Mouse (Mus musculus): ENCODE measurements around the gene Tmed8. TPM values are rescaled to one million over a fixed set of nuclear protein-coding genes. Genes with fewer than 3 reads are reported as not detected.

Gene Tmed8
- total RNA-seq (2014; fragmentation: Nextera tagmentation) (21.6 and 21.8 TPM in 2 replicates), total RNA-seq (2017) (30.8 and 32.5 TPM in 2 replicates), polyA plus RNA-seq (2012) (1.7 and 2.2 TPM in 2 replicates)

- TF ChIP-seq TAL1 (conservative IDR thresholded peaks at IDR 0.05; ENCODE audit: low read depth, low read length) = no peak
- TF ChIP-seq CTCF (IDR thresholded peaks at IDR 0.05; ENCODE audit: low read depth, low read length) = no peak
- no peak for TF ChIP-seq POLR2AphosphoS5 (IDR thresholded peaks at IDR 0.05; ENCODE audit: insufficient replicate concordance, low read depth, low read length)
- TF ChIP-seq GATA1 (IDR thresholded peaks at IDR 0.05; ENCODE audit: borderline replicate concordance, low read length) = no peak
- TF ChIP-seq GATA2 (IDR thresholded peaks at IDR 0.05; ENCODE audit: borderline replicate concordance, low read depth, low read length) = no peak
- ATAC-seq (ENCODE audit: extremely low read depth, insufficient number of reproducible peaks, low FRiP score, poor library complexity, severe bottlenecking) = peak; percentile 48; the same call in 1 of the 2 replicates
- peak; percentile 81 for DNase-seq (ENCODE audit: low spot score)
- Histone ChIP-seq H3K4me1 (ENCODE audit: insufficient read depth, low read depth, low read length) (peaks cover 26% of the 10 kb centered on the region), H3K27me3 (ENCODE audit: insufficient read depth, low read length) (no peaks in the 10 kb centered on the region), H3K9me3 (replicated peaks) (no peaks in the 10 kb centered on the region), H3K36me3 (replicated peaks) (peaks cover 3% of the 10 kb centered on the region), H3K4me3 (ENCODE audit: low read depth, low read length) (peak within 1 kb of the TSS; percentile 77)
Observed at GRCm38 (mm10) chr12:87199973-87200586, at the start of gene Tmed8. Gene Tmed8 (minus strand): TSS chr12:87200454.

GRCm38 (mm10) chr12:87238632-87239031 lies 38.4 kb upstream of the Tmed8 start, which contains the start of gene Noxred1:
Gene Noxred1 (minus strand): TSS chr12:87238732.
- no peaks in the 10 kb centered on the region for H3K4me1 ChIP-seq (ENCODE audit: insufficient read depth, low read depth, low read length)
- H3K9me3 ChIP-seq (replicated peaks) = peaks cover 3% of the 10 kb centered on the region
- ATAC-seq (ENCODE audit: extremely low read depth, insufficient number of reproducible peaks, low FRiP score, poor library complexity, severe bottlenecking) = no peak
- DNase-seq (ENCODE audit: low spot score) = no peak
- H3K4me3 ChIP-seq (ENCODE audit: low read depth, low read length) = no peak within 1 kb of the TSS
- TF ChIP-seq GATA1 (IDR thresholded peaks at IDR 0.05; ENCODE audit: borderline replicate concordance, low read length) (no peak), POLR2AphosphoS5 (IDR thresholded peaks at IDR 0.05; ENCODE audit: insufficient replicate concordance, low read depth, low read length) (no peak), GATA2 (IDR thresholded peaks at IDR 0.05; ENCODE audit: borderline replicate concordance, low read depth, low read length) (no peak), TAL1 (conservative IDR thresholded peaks at IDR 0.05; ENCODE audit: low read depth, low read length) (no peak), CTCF (IDR thresholded peaks at IDR 0.05; ENCODE audit: low read depth, low read length) (no peak)
- H3K27me3 ChIP-seq (ENCODE audit: insufficient read depth, low read length) = no peaks in the 10 kb centered on the region
- H3K36me3 ChIP-seq (replicated peaks) = peaks cover 44% of the 10 kb centered on the region

- Histone ChIP-seq H3K36me3 (replicated peaks) (peaks cover 35% of the 10 kb centered on the region), H3K4me1 (ENCODE audit: insufficient read depth, low read depth, low read length) (no peaks in the 10 kb centered on the region), H3K4me3 (ENCODE audit: low read depth, low read length) (no peak overlapping the region), H3K9me3 (replicated peaks) (peaks cover 3% of the 10 kb centered on the region), H3K27me3 (ENCODE audit: insufficient read depth, low read length) (peaks cover 3% of the 10 kb centered on the region; the same call in 1 of the 2 replicates)
- ATAC-seq (ENCODE audit: extremely low read depth, insufficient number of reproducible peaks, low FRiP score, poor library complexity, severe bottlenecking) (no peak), DNase-seq (ENCODE audit: low spot score) (no peak)
- TF ChIP-seq TAL1 (conservative IDR thresholded peaks at IDR 0.05; ENCODE audit: low read depth, low read length) (no peak), GATA2 (IDR thresholded peaks at IDR 0.05; ENCODE audit: borderline replicate concordance, low read depth, low read length) (no peak), CTCF (IDR thresholded peaks at IDR 0.05; ENCODE audit: low read depth, low read length) (no peak), POLR2AphosphoS5 (IDR thresholded peaks at IDR 0.05; ENCODE audit: insufficient replicate concordance, low read depth, low read length) (no peak), GATA1 (IDR thresholded peaks at IDR 0.05; ENCODE audit: borderline replicate concordance, low read length) (no peak)
Observed at GRCm38 (mm10) chr12:87236882-87237483, 36.7 kb upstream of the Tmed8 start.

GRCm38 (mm10) chr12:87230379-87230895 lies 30.2 kb upstream of the Tmed8 start:
- peaks cover 3% of the 10 kb centered on the region; the same call in 1 of the 2 replicates for H3K27me3 ChIP-seq (ENCODE audit: insufficient read depth, low read length)
- peak; percentile 22; the same call in 1 of the 2 replicates for ATAC-seq (ENCODE audit: extremely low read depth, insufficient number of reproducible peaks, low FRiP score, poor library complexity, severe bottlenecking)
- no peak for DNase-seq (ENCODE audit: low spot score)
- peaks cover 5% of the 10 kb centered on the region for H3K9me3 ChIP-seq (replicated peaks)
- no peak overlapping the region for H3K4me3 ChIP-seq (ENCODE audit: low read depth, low read length)
- H3K4me1 ChIP-seq (ENCODE audit: insufficient read depth, low read depth, low read length) = peaks cover 3% of the 10 kb centered on the region; the same call in 1 of the 2 replicates
- H3K36me3 ChIP-seq (replicated peaks) = no peaks in the 10 kb centered on the region
- TF ChIP-seq CTCF (IDR thresholded peaks at IDR 0.05; ENCODE audit: low read depth, low read length) (no peak), TAL1 (conservative IDR thresholded peaks at IDR 0.05; ENCODE audit: low read depth, low read length) (no peak), GATA1 (IDR thresholded peaks at IDR 0.05; ENCODE audit: borderline replicate concordance, low read length) (no peak)

GRCm38 (mm10) chr12:87229633-87230032 lies 29.4 kb upstream of the Tmed8 start:
- no peak overlapping the region for H3K4me3 ChIP-seq (ENCODE audit: low read depth, low read length)
- peaks cover 6% of the 10 kb centered on the region for H3K27me3 ChIP-seq (ENCODE audit: insufficient read depth, low read length)
- ATAC-seq (ENCODE audit: extremely low read depth, insufficient number of reproducible peaks, low FRiP score, poor library complexity, severe bottlenecking) = no peak
- DNase-seq (ENCODE audit: low spot score) = no peak
- no peak for TF ChIP-seq TAL1 (conservative IDR thresholded peaks at IDR 0.05; ENCODE audit: low read depth, low read length)
- TF ChIP-seq POLR2AphosphoS5 (IDR thresholded peaks at IDR 0.05; ENCODE audit: insufficient replicate concordance, low read depth, low read length) = no peak
- TF ChIP-seq GATA2 (IDR thresholded peaks at IDR 0.05; ENCODE audit: borderline replicate concordance, low read depth, low read length) = no peak
- no peak for TF ChIP-seq CTCF (IDR thresholded peaks at IDR 0.05; ENCODE audit: low read depth, low read length)
- TF ChIP-seq GATA1 (IDR thresholded peaks at IDR 0.05; ENCODE audit: borderline replicate concordance, low read length) = no peak
- peaks cover 7% of the 10 kb centered on the region; the same call in 1 of the 2 replicates for H3K4me1 ChIP-seq (ENCODE audit: insufficient read depth, low read depth, low read length)
- H3K9me3 ChIP-seq (replicated peaks) = peaks cover 5% of the 10 kb centered on the region
- H3K36me3 ChIP-seq (replicated peaks) = no peaks in the 10 kb centered on the region

- H3K27me3 ChIP-seq (ENCODE audit: insufficient read depth, low read length) = peaks cover 4% of the 10 kb centered on the region; the same call in 1 of the 2 replicates
- DNase-seq (ENCODE audit: low spot score) (no peak), ATAC-seq (ENCODE audit: extremely low read depth, insufficient number of reproducible peaks, low FRiP score, poor library complexity, severe bottlenecking) (no peak)
- no peak for TF ChIP-seq GATA2 (IDR thresholded peaks at IDR 0.05; ENCODE audit: borderline replicate concordance, low read depth, low read length)
- H3K4me3 ChIP-seq (ENCODE audit: low read depth, low read length) = no peak overlapping the region
- H3K9me3 ChIP-seq (replicated peaks) = peaks cover 5% of the 10 kb centered on the region
- no peaks in the 10 kb centered on the region for H3K36me3 ChIP-seq (replicated peaks)
- peaks cover 9% of the 10 kb centered on the region for H3K4me1 ChIP-seq (ENCODE audit: insufficient read depth, low read depth, low read length)
Observed at GRCm38 (mm10) chr12:87226801-87227200, 26.5 kb upstream of the Tmed8 start.

Data from G1E (cell line).